In the genomic region with DNA sequence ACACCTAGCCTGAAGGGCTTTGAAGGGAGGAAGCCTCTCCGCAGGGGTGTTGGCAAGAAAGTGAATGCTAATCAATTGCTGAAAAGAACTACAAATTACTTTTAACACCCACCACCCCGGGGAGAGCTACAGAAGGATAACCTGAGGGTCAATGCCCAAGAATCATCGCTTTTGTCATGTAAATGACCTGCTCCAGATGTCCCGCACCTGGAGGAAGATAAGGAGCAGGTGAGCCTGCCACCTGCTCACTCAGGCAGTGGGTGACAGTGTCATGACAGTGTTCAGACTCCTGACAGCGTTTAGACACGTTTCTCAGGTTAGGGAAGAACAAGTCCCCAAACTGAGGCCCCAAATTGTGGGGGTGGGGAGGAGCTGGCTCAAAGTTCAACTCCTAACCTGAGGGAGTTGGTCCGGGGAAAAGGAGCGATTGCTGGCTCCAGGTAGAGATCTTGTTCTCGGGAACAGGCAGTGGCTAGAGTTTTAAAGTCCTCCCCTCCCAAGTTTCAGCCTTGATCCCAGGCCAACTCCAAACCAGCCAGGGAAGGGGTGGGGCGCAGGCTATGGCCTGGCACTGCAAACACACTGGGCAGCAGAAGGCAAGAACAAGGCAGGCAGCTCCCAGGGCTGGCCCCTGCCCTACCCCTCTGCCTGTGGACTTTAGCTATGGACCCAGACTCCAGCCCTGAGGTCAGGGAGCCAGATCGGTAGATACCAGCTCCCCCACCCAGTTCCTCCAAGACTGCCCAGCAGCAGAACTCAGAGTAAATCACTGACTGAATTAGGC, we compare ENCODE assay signal across 8 mouse cellular contexts. TPM values are rescaled to one million over a fixed set of nuclear protein-coding genes. Genes with fewer than 3 reads are reported as not detected.
DNase-seq lines count a peak whose midpoint lies in the region; ATAC-seq and TF ChIP-seq lines count a peak whose summit lies in the region.

No protein-coding gene starts in this region.

- H3K36me3 ChIP-seq in hindbrain, embryonic 13.5 days = peaks cover 12% of the 10 kb centered on the region
- no peaks in the 10 kb centered on the region for H3K36me3 ChIP-seq in hindbrain, postnatal 0 days (ENCODE audit: insufficient read depth, low read length)
- H3K36me3 ChIP-seq in lung, postnatal 0 days (ENCODE audit: insufficient read depth, low read length) = no peaks in the 10 kb centered on the region

- peak overlapping the region; percentile 43; the same call in 1 of the 2 replicates for H3K9ac ChIP-seq in hindbrain, embryonic 13.5 days
- no peak overlapping the region for H3K9ac ChIP-seq in hindbrain, postnatal 0 days (replicated peaks; ENCODE audit: low read length)
- no peak overlapping the region for H3K9ac ChIP-seq in lung, postnatal 0 days (replicated peaks; ENCODE audit: low read depth)

- DNase-seq in hindbrain, postnatal 0 days (ENCODE audit: low spot score) = no peak
- peak; percentile 74 for DNase-seq in adrenal gland, adult 8-10 months
- peak; percentile 95 for DNase-seq in kidney, adult 11 months
- DNase-seq in lung, postnatal 0 days (ENCODE audit: low spot score) = peak; percentile 74
- DNase-seq in left cerebral cortex, adult 11 months (ENCODE audit: low spot score) = no peak
- DNase-seq in retina, postnatal 1 day = no peak
- DNase-seq in frontal cortex, postnatal 36 days (ENCODE audit: low spot score in 2 of 2) = no peak

- no peak for TF ChIP-seq EP300 in lung, postnatal 0 days (IDR thresholded peaks at IDR 0.05)

- no peak for TF ChIP-seq CTCF in hindbrain, postnatal 0 days (IDR thresholded peaks at IDR 0.05; ENCODE audit: low read depth)
- no peak for TF ChIP-seq CTCF in lung, postnatal 0 days (IDR thresholded peaks at IDR 0.05)

- ATAC-seq in hindbrain, embryonic 13.5 days (ENCODE audit: low FRiP score) = no peak
- ATAC-seq in hindbrain, postnatal 0 days = no peak
- ATAC-seq in lung, postnatal 0 days = peak; percentile 85

- peak overlapping the region; percentile 48; the same call in 1 of the 2 replicates for H3K27ac ChIP-seq in hindbrain, embryonic 13.5 days
- H3K27ac ChIP-seq in hindbrain, postnatal 0 days = no peak overlapping the region
- peak overlapping the region; percentile 77 for H3K27ac ChIP-seq in lung, postnatal 0 days (ENCODE audit: low read length)

- WGBS in hindbrain, embryonic 13.5 days = 17% methylated on average over 11 of the region's 11 CpGs
- 21% methylated on average over 11 of the region's 11 CpGs for WGBS in hindbrain, postnatal 0 days
- WGBS in lung, postnatal 0 days = 29% methylated on average over 11 of the region's 11 CpGs

- H3K4me1 ChIP-seq in hindbrain, embryonic 13.5 days (replicated peaks) = peaks cover 85% of the 10 kb centered on the region
- H3K4me1 ChIP-seq in hindbrain, postnatal 0 days (ENCODE audit: insufficient read depth, low read length) = peaks cover 11% of the 10 kb centered on the region; the same call in 1 of the 2 replicates
- H3K4me1 ChIP-seq in lung, postnatal 0 days (ENCODE audit: insufficient read depth, low read depth, low read length) = peaks cover 12% of the 10 kb centered on the region

- H3K9me3 ChIP-seq in hindbrain, embryonic 13.5 days = no peaks in the 10 kb centered on the region
- H3K9me3 ChIP-seq in hindbrain, postnatal 0 days (ENCODE audit: low read length) = no peaks in the 10 kb centered on the region
- H3K9me3 ChIP-seq in lung, postnatal 0 days (ENCODE audit: low read length) = no peaks in the 10 kb centered on the region

- no peaks in the 10 kb centered on the region for H3K27me3 ChIP-seq in hindbrain, embryonic 13.5 days
- no peaks in the 10 kb centered on the region for H3K27me3 ChIP-seq in hindbrain, postnatal 0 days (ENCODE audit: insufficient read depth, low read length)
- no peaks in the 10 kb centered on the region for H3K27me3 ChIP-seq in lung, postnatal 0 days (replicated peaks; ENCODE audit: insufficient read depth, low read length)

- H3K4me3 ChIP-seq in hindbrain, embryonic 13.5 days = no peak overlapping the region
- no peak overlapping the region for H3K4me3 ChIP-seq in hindbrain, postnatal 0 days (ENCODE audit: low read length)
- no peak overlapping the region for H3K4me3 ChIP-seq in lung, postnatal 0 days (ENCODE audit: low read depth, low read length)

- H3K4me2 ChIP-seq in hindbrain, embryonic 13.5 days = no peak overlapping the region
- no peak overlapping the region for H3K4me2 ChIP-seq in hindbrain, postnatal 0 days (ENCODE audit: low read depth, low read length)
- H3K4me2 ChIP-seq in lung, postnatal 0 days (replicated peaks; ENCODE audit: low read depth, low read length) = no peak overlapping the region

RNA-seq across cellular contexts. Expression of gene Tet3, which starts 36.8 kb away (rescaled TPM):
- polyA plus RNA-seq in hindbrain, embryonic 13.5 days (2015; fragmentation: Nextera tagmentation; extraction: Ambion mirVana) = 69.8 and 75.4 TPM in 2 replicates
- 30.8 and 34.8 TPM in 2 replicates for total RNA-seq in hindbrain, postnatal 0 days (2014; rRNA removed)
- polyA plus RNA-seq in hindbrain, postnatal 0 days (2015; fragmentation: Nextera tagmentation; extraction: Ambion mirVana) = 38.0 and 41.9 TPM in 2 replicates
- 10 to 100 TPM; 24.3 to 40.5 (median 35.3) TPM for total RNA-seq in adrenal gland, adult 8-10 months (2022)
- polyA plus RNA-seq in lung, postnatal 0 days (2015; fragmentation: Nextera tagmentation; extraction: Ambion mirVana) = 30.0 and 30.5 TPM in 2 replicates

Comparison
In these comparisons a context has a peak if more than half of its experiments do, and no peak if none do; other contexts are left out.
1. DNase-seq: peak in adrenal gland, adult 8-10 months (single experiment), kidney, adult 11 months (single experiment) and lung, postnatal 0 days (single experiment); none in hindbrain, postnatal 0 days (single experiment), left cerebral cortex, adult 11 months (single experiment), retina, postnatal 1 day (single experiment) and frontal cortex, postnatal 36 days (0 of 2).